Mouse (Mus musculus): ENCODE measurements around the gene Ksr1. TPM values are rescaled to one million over a fixed set of nuclear protein-coding genes. Genes with fewer than 3 reads are reported as not detected.

Gene Ksr1
- polyA plus RNA-seq, 1 experiment from 2014 or later = 3.2 TPM

DNA sequence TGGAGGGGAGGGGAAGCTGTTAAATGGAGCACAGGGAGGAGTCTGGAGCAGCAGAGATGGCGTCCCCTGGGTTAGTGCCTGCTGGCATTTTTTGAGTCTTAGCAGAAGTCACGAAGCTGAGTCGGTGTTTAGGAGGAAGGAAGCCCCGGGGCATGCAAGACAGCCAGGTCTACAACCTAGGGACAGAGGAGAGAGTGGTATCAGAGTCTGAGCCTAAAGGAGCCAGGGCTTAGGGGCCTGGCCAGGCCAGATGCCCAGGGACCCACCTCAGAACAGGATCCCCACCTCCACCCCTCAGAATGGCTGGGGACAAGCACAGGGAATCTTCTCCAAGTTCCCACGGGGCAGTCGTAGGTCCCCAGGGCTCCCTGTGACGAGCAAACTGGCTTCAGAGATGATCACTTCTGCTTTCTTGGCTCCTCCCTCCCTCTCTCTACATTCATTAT is 129.0 kb downstream of the Ksr1 start:
- no peak overlapping the region for H3K4me3 ChIP-seq (replicated peaks; ENCODE audit: low read length)
- H3K27me3 ChIP-seq (ENCODE audit: control insufficient read depth, insufficient read depth, low read length) = no peaks in the 10 kb centered on the region
- no peaks in the 10 kb centered on the region for H3K9me3 ChIP-seq (replicated peaks; ENCODE audit: control insufficient read depth, low read length)
- H3K27ac ChIP-seq (ENCODE audit: low read length) = no peak overlapping the region
- ATAC-seq (ENCODE audit: insufficient read depth, low FRiP score) = no peak
- 0 out of 2 replicates have a peak, but pooled peaks cover 7% of the 10 kb centered on the region for H3K36me3 ChIP-seq (ENCODE audit: control insufficient read depth, insufficient read depth, low read length)
- peaks cover 14% of the 10 kb centered on the region; the same call in 1 of the 2 replicates for H3K4me1 ChIP-seq (ENCODE audit: control insufficient read depth, insufficient read depth, low read length)
- no peak overlapping the region for H3K4me2 ChIP-seq (ENCODE audit: low read depth, low read length)
- no peak overlapping the region for H3K9ac ChIP-seq (ENCODE audit: low read length)
- WGBS = 66% methylated on average over 7 of the region's 7 CpGs

DNA sequence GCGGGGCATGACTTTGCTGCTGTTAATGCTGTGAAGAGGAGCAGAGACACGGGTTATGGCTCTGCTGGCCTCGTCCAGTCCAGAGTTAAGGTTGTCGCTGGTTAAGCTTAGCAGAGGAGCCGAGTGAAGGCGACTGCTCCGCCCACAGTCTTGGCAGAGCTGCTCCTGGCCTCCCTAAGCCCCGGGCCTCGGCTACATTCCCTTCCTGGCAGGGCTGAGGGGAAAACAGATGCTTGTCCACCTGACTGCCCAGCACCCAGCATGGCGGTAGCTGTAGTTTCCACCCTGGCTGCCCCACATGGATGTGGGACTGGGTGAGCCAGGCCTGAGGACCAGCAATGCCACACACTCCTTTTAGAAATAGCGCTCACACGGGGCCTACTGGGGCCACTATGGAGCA is 130.0 kb downstream of the Ksr1 start:
- Histone ChIP-seq H3K4me2 (ENCODE audit: low read depth, low read length) (no peak overlapping the region), H3K4me3 (replicated peaks; ENCODE audit: low read length) (no peak overlapping the region), H3K27me3 (ENCODE audit: control insufficient read depth, insufficient read depth, low read length) (no peaks in the 10 kb centered on the region), H3K9me3 (replicated peaks; ENCODE audit: control insufficient read depth, low read length) (no peaks in the 10 kb centered on the region), H3K27ac (ENCODE audit: low read length) (no peak overlapping the region), H3K9ac (ENCODE audit: low read length) (0 out of 2 replicates have a peak overlapping the region, but pooled peaks have one; percentile 20), H3K36me3 (ENCODE audit: control insufficient read depth, insufficient read depth, low read length) (0 out of 2 replicates have a peak, but pooled peaks cover 5% of the 10 kb centered on the region), H3K4me1 (ENCODE audit: control insufficient read depth, insufficient read depth, low read length) (peaks cover 14% of the 10 kb centered on the region; the same call in 1 of the 2 replicates)
- no peak for ATAC-seq (ENCODE audit: insufficient read depth, low FRiP score)
- WGBS = 52% methylated on average over 12 of the region's 12 CpGs

DNA sequence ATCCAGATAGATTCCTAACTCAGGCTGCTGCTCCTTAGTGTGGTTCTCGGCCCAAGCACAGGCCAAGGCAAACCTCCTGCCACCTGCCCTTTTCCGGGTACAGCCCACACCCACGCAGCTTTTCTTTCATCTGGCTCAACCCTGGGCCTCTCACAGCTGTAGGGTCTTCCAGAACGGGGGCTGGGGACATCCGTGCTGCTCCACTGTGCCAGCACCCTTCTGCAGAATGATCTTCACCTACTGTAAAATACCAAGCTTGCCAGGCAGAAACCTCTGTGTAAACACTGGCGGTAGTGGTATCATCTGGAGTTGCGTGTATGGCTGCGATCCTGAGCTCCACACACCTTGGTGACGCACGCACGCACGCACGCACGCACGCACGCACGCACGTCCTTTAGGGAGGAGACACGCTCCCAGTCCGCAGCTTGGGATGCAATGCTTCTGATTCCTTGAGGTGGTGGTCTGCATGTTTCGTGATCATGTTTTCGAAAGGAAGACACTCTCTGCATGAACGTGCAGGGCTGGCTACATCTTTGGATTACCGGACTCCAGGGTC is 130.5 kb downstream of the Ksr1 start:
- Histone ChIP-seq H3K4me3 (replicated peaks; ENCODE audit: low read length) (no peak overlapping the region), H3K36me3 (ENCODE audit: control insufficient read depth, insufficient read depth, low read length) (0 out of 2 replicates have a peak, but pooled peaks cover 2% of the 10 kb centered on the region), H3K4me2 (ENCODE audit: low read depth, low read length) (no peak overlapping the region), H3K4me1 (ENCODE audit: control insufficient read depth, insufficient read depth, low read length) (peaks cover 14% of the 10 kb centered on the region; the same call in 1 of the 2 replicates), H3K9ac (ENCODE audit: low read length) (no peak overlapping the region), H3K9me3 (replicated peaks; ENCODE audit: control insufficient read depth, low read length) (no peaks in the 10 kb centered on the region), H3K27ac (ENCODE audit: low read length) (no peak overlapping the region), H3K27me3 (ENCODE audit: control insufficient read depth, insufficient read depth, low read length) (no peaks in the 10 kb centered on the region)
- ATAC-seq (ENCODE audit: insufficient read depth, low FRiP score) = no peak
- 83% methylated on average over 24 of the region's 24 CpGs for WGBS

DNA sequence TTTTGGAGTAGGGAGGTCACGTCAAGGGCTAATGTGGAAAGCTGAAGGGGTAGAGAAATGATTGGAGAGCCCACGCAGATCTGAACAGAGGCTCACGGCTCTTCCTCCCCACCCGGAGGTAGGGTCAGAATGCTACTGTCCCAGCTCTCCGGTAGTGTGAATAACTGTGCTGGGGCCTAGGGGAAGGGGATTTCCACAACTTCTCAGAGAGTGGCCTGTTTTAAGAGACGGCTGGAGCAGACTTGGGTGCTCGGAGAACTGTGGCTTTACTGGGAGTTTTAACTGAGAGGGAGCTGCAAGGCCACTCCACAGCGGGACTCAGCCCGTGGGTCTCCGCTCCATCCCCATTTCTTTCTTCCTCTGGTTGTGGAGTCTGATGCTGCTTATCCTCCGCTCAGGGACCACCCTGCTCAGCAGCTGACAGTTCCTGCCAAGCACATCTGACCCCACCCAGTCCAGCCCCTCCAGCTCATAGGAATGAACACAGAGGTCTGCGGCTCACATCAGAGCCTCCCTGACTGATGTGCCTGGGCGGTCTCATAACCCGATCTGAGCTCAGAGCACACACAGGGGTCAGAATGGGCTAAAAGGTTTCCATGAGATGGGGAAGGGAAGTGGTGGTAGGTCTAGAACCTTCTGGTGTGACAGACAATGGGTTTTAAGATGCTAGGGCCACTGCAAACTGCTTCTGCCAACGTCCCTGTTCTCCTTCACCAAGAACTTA is 131.4 kb downstream of the Ksr1 start:
- 54% methylated on average over 15 of the region's 15 CpGs for WGBS
- H3K4me3 ChIP-seq (replicated peaks; ENCODE audit: low read length) = no peak overlapping the region
- 0 out of 2 replicates have a peak, but pooled peaks cover 2% of the 10 kb centered on the region for H3K36me3 ChIP-seq (ENCODE audit: control insufficient read depth, insufficient read depth, low read length)
- no peak overlapping the region for H3K4me2 ChIP-seq (ENCODE audit: low read depth, low read length)
- no peak for ATAC-seq (ENCODE audit: insufficient read depth, low FRiP score)
- H3K9me3 ChIP-seq (replicated peaks; ENCODE audit: control insufficient read depth, low read length) = no peaks in the 10 kb centered on the region
- peaks cover 14% of the 10 kb centered on the region; the same call in 1 of the 2 replicates for H3K4me1 ChIP-seq (ENCODE audit: control insufficient read depth, insufficient read depth, low read length)
- H3K27ac ChIP-seq (ENCODE audit: low read length) = 0 out of 2 replicates have a peak overlapping the region, but pooled peaks have one; percentile 14
- 0 out of 2 replicates have a peak overlapping the region, but pooled peaks have one; percentile 21 for H3K9ac ChIP-seq (ENCODE audit: low read length)
- H3K27me3 ChIP-seq (ENCODE audit: control insufficient read depth, insufficient read depth, low read length) = no peaks in the 10 kb centered on the region

DNA sequence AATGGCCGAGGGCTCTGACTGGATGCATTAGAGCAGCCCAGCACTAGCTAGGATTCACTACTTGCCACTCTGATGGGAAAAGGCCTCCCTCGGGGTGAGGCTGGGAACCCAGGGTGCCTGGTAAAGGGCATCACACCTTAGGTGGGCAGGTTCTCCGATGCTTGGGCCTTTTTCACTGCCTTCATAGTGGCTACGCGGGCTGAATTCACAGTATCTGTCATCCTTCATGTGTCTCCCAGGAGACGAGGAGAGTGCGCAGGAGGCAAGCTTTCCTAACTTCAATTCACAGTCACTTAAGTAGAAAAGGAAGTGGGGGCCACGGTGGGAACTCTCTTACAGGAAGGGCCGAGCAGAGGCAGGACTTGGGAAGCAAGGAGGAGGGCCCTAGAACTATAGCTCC is 132.4 kb downstream of the Ksr1 start:
- Histone ChIP-seq H3K4me2 (ENCODE audit: low read depth, low read length) (no peak overlapping the region), H3K9me3 (replicated peaks; ENCODE audit: control insufficient read depth, low read length) (no peaks in the 10 kb centered on the region), H3K27ac (ENCODE audit: low read length) (no peak overlapping the region), H3K27me3 (ENCODE audit: control insufficient read depth, insufficient read depth, low read length) (no peaks in the 10 kb centered on the region), H3K4me3 (replicated peaks; ENCODE audit: low read length) (no peak overlapping the region), H3K36me3 (ENCODE audit: control insufficient read depth, insufficient read depth, low read length) (no peaks in the 10 kb centered on the region), H3K9ac (ENCODE audit: low read length) (no peak overlapping the region), H3K4me1 (ENCODE audit: control insufficient read depth, insufficient read depth, low read length) (peaks cover 14% of the 10 kb centered on the region; the same call in 1 of the 2 replicates)
- ATAC-seq (ENCODE audit: insufficient read depth, low FRiP score) = no peak
- WGBS = 57% methylated on average over 9 of the region's 9 CpGs

DNA sequence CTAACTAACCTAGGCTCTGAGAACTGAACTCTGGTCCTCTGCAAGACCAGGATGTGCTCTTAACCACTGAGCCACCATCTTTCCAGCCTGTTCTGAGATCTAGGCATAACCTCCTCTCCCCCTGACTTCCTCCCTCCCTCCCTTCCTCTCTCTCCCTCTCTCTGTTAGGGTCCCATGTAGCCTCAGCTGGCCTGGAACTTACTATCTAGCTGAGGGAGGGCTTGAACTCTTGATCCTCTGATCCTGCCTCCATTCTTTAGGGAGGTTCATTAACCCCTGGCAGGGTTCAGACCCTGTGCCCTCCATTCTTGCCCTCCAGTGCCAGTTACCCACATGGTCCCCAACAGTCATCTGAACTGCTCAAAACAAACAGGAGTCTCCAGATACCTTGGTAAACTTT is 133.2 kb downstream of the Ksr1 start:
- H3K4me1 ChIP-seq (ENCODE audit: control insufficient read depth, insufficient read depth, low read length) = peaks cover 14% of the 10 kb centered on the region; the same call in 1 of the 2 replicates
- no peak overlapping the region for H3K27ac ChIP-seq (ENCODE audit: low read length)
- no peaks in the 10 kb centered on the region for H3K36me3 ChIP-seq (ENCODE audit: control insufficient read depth, insufficient read depth, low read length)
- H3K9me3 ChIP-seq (replicated peaks; ENCODE audit: control insufficient read depth, low read length) = no peaks in the 10 kb centered on the region
- no peak for ATAC-seq (ENCODE audit: insufficient read depth, low FRiP score)
- no peak overlapping the region for H3K4me2 ChIP-seq (ENCODE audit: low read depth, low read length)
- H3K4me3 ChIP-seq (replicated peaks; ENCODE audit: low read length) = no peak overlapping the region
- no peaks in the 10 kb centered on the region for H3K27me3 ChIP-seq (ENCODE audit: control insufficient read depth, insufficient read depth, low read length)
- no peak overlapping the region for H3K9ac ChIP-seq (ENCODE audit: low read length)

DNA sequence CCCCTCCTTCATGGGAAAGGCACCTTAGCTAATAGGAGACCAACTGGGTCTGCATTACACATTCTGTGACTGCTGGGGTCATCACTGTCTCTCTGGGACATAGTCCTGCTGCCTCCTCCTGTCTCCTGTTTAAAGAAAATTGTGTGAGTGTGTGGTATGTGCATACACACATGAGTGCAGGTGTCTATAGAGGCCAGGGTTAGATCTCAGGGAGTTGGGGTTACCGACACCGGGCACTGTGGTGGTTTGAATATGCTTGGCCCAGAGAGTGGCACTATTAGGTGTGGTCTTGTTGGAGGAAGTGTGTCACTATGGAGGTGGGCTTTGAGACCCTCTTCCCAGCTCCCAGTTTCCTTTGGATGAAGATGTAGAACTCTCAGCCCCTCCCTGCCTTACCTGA is 133.7 kb downstream of the Ksr1 start:
- Histone ChIP-seq H3K4me1 (ENCODE audit: control insufficient read depth, insufficient read depth, low read length) (peaks cover 14% of the 10 kb centered on the region; the same call in 1 of the 2 replicates), H3K27me3 (ENCODE audit: control insufficient read depth, insufficient read depth, low read length) (no peaks in the 10 kb centered on the region), H3K4me3 (replicated peaks; ENCODE audit: low read length) (no peak overlapping the region), H3K4me2 (ENCODE audit: low read depth, low read length) (no peak overlapping the region), H3K9me3 (replicated peaks; ENCODE audit: control insufficient read depth, low read length) (no peaks in the 10 kb centered on the region), H3K9ac (ENCODE audit: low read length) (no peak overlapping the region), H3K27ac (ENCODE audit: low read length) (no peak overlapping the region), H3K36me3 (ENCODE audit: control insufficient read depth, insufficient read depth, low read length) (no peaks in the 10 kb centered on the region)
- ATAC-seq (ENCODE audit: insufficient read depth, low FRiP score) = no peak
- 94% methylated on average over 2 of the region's 2 CpGs for WGBS

DNA sequence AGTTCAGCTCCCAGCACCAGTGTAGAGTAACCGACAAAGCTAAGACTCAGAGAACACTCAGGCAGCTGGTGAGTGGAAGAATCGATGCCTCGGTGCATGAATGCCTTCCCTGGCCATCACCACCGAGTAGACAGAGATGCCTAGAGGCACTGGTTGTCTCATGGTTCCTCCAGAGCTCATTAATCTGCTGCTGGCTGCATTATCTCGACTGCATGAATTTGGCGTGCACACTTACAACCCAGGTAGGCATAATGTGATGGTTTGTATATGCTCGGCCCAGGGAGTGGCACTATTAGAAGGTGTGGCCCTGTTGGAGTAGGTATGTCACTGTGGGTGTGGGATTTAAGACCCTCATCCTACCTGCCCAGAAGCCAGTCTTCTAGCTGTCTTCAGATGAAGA is 137.3 kb downstream of the Ksr1 start:
- ATAC-seq (ENCODE audit: insufficient read depth, low FRiP score) = no peak
- Histone ChIP-seq H3K27ac (ENCODE audit: low read length) (no peak overlapping the region), H3K4me2 (ENCODE audit: low read depth, low read length) (no peak overlapping the region), H3K27me3 (ENCODE audit: control insufficient read depth, insufficient read depth, low read length) (no peaks in the 10 kb centered on the region), H3K4me3 (replicated peaks; ENCODE audit: low read length) (no peak overlapping the region), H3K9me3 (replicated peaks; ENCODE audit: control insufficient read depth, low read length) (no peaks in the 10 kb centered on the region), H3K4me1 (ENCODE audit: control insufficient read depth, insufficient read depth, low read length) (no peaks in the 10 kb centered on the region), H3K36me3 (ENCODE audit: control insufficient read depth, insufficient read depth, low read length) (no peaks in the 10 kb centered on the region), H3K9ac (ENCODE audit: low read length) (no peak overlapping the region)
- 78% methylated on average over 7 of the region's 7 CpGs for WGBS

DNA sequence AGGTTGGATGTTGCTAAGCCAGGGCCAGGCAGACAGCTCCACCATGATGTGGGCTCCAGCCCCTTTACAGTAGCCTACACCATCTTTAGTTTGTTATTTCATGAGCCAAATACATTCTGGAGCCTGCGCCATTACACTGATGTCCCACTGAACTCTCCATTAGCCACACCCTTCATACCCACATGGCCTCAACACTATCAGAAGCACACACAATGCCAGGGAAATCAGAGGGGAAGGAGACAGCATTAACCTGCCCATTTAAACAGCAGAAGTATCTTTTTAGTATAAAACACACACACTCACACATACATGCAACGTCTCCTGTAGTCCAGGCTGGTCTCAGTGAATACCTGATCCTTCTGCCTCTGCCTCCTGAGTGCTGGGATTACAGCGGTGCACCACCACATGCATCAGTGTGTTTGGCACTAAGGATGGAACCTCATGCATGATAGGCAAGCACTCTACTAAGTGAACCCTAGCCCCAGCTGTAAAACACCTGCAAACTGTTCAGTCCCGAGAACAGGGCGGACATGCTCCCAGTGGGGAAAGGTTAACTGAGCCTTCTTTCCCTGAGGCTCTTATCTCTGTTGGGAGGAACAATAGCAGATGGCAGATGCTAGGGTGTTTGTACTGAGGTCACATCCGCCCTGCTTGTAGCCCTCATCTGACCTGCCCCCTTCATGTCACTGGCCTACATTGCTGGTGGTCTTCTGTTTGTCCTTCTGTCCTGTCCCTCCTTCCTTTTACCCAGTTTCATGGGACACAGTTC is 138.0 kb downstream of the Ksr1 start:
- WGBS = 71% methylated on average over 6 of the region's 6 CpGs
- no peak overlapping the region for H3K9ac ChIP-seq (ENCODE audit: low read length)
- ATAC-seq (ENCODE audit: insufficient read depth, low FRiP score) = no peak
- H3K4me1 ChIP-seq (ENCODE audit: control insufficient read depth, insufficient read depth, low read length) = peaks cover 3% of the 10 kb centered on the region
- no peak overlapping the region for H3K27ac ChIP-seq (ENCODE audit: low read length)
- no peaks in the 10 kb centered on the region for H3K36me3 ChIP-seq (ENCODE audit: control insufficient read depth, insufficient read depth, low read length)
- H3K9me3 ChIP-seq (replicated peaks; ENCODE audit: control insufficient read depth, low read length) = no peaks in the 10 kb centered on the region
- H3K4me2 ChIP-seq (ENCODE audit: low read depth, low read length) = no peak overlapping the region
- no peaks in the 10 kb centered on the region for H3K27me3 ChIP-seq (ENCODE audit: control insufficient read depth, insufficient read depth, low read length)
- no peak overlapping the region for H3K4me3 ChIP-seq (replicated peaks; ENCODE audit: low read length)

Data from stomach, embryonic 16.5 days (tissue).